Mouse (Mus musculus) kidney, embryonic 15.5 days (tissue): ENCODE data around the gene Zfp668. TPM values are rescaled to one million over a fixed set of nuclear protein-coding genes. Genes with fewer than 3 reads are reported as not detected.
"Not testable (repeated sequence)": the region's sequence is repeated elsewhere in the genome, so short reads cannot be mapped to it uniquely, and the experiment has no call there.

ENCODE experiments used
- ATAC-seq: fragments of 200-750 bp; cut with Nextera tagmentation; replicated peaks from 2 replicates; pipeline ENCODE4 v1.8.0; 2017; ENCODE audit warnings: moderate TSS enrichment; ENCODE audit not compliant: low FRiP score
- H3K27ac ChIP-seq: fragments of 300-500 bp; sonication (generic); 2 replicates; pipeline ENCODE4 v1.5.1; 2015; ENCODE audit warnings: mild to moderate bottlenecking, inconsistent platforms
- H3K27me3 ChIP-seq: fragments of 300-500 bp; sonication (generic); 2 replicates; pipeline ENCODE4 v1.6.1; 2015; ENCODE audit warnings: inconsistent platforms
- H3K36me3 ChIP-seq: fragments of 300-500 bp; sonication (generic); 2 replicates; pipeline ENCODE4 v1.6.1; 2015; ENCODE audit warnings: inconsistent platforms
- H3K4me1 ChIP-seq: fragments of 300-500 bp; sonication (generic); 2 replicates; pipeline ENCODE4 v1.6.1; 2015; ENCODE audit warnings: inconsistent platforms
- H3K4me2 ChIP-seq: fragments of 300-500 bp; sonication (generic); 2 replicates; pipeline ENCODE4 v1.6.1; 2015; ENCODE audit warnings: moderate library complexity, mild to moderate bottlenecking, inconsistent platforms
- H3K4me3 ChIP-seq: fragments of 300-500 bp; sonication (generic); replicated peaks from 2 replicates; pipeline ENCODE4 v1.5.1; 2015; ENCODE audit warnings: mild to moderate bottlenecking, inconsistent platforms
- H3K9ac ChIP-seq: fragments of 300-500 bp; sonication (generic); 2 replicates; pipeline ENCODE4 v1.6.1; 2015; ENCODE audit warnings: mild to moderate bottlenecking, inconsistent platforms
- H3K9me3 ChIP-seq: fragments of 300-500 bp; sonication (generic); replicated peaks from 2 replicates; pipeline ENCODE4 v1.6.1; 2016; ENCODE audit warnings: inconsistent platforms
- WGBS: fragments of 180-500 bp; shearing (Covaris S2); methylation state at CpG from one replicate; pipeline ENCODE4 v1.1.7; 2015; ENCODE audit warnings: mixed read lengths; 5-methylcytosine and 5-hydroxymethylcytosine counted together
- polyA plus RNA-seq: library from polyadenylated mRNA; unstranded; fragments of >200 nt; fragmentation: Nextera tagmentation; extraction: Ambion mirVana; gene quantifications from 2 replicates; pipeline ENCODE4 v1.2.1, GENCODE M21; 2015

The Zfp668 gene
- polyA plus RNA-seq, 1 experiment from 2014 or later: 22.7 TPM

DNA sequence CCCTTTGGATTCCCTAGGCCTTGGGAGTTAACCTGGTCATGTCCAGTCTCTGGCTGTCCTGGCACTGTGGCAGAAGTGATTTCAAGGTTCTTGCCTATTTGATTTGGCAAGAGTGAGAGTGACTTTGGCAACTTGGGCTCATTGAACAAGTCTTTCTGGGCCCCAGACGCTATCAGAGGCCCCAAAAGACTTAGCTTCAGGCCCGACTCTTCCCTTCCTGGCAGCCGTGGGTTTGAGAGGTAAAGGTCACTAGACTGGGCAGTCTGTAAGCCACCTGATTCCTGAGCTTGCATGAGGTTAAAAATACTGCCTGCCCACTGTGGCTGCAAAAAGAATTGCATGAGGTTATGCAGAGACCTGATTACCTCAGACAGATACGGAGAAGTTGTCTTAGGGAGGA is 32.0 kb upstream of the Zfp668 start:
- peaks cover 54% of the 10 kb centered on the region for H3K36me3 ChIP-seq
- peaks cover 32% of the 10 kb centered on the region for H3K4me1 ChIP-seq
- H3K9me3 ChIP-seq: no peaks in the 10 kb centered on the region
- no peaks in the 10 kb centered on the region for H3K27me3 ChIP-seq
- ATAC-seq: no peak
- no peak overlapping the region for H3K9ac ChIP-seq
- H3K27ac ChIP-seq: no peak overlapping the region
- H3K4me3 ChIP-seq: no peak overlapping the region
- no peak overlapping the region for H3K4me2 ChIP-seq
- WGBS: 90% methylated on average over 4 of the region's 4 CpGs

DNA sequence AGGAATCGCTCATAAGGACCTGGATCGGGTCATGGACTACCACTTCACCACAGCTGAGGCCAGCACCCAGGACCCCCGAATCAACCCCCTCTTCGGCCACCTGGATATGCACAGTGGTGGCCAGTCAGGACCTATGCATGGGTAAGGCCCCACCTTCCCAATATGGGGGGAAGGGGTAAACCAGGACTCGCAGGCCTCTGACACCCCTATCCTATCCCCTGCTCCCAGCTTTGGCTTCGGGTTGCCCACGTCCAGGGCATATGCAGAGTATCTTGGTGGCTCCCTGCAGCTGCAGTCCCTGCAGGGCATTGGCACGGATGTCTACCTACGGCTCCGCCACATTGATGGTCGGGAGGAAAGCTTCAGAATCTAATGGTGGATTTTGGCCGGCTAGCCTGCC is 31.3 kb upstream of the Zfp668 start:
- no peak overlapping the region for H3K4me2 ChIP-seq
- H3K9me3 ChIP-seq: no peaks in the 10 kb centered on the region
- ATAC-seq: no peak
- no peak overlapping the region for H3K9ac ChIP-seq
- H3K27me3 ChIP-seq: no peaks in the 10 kb centered on the region
- WGBS: 94% methylated on average over 12 of the region's 12 CpGs
- H3K4me1 ChIP-seq: peaks cover 26% of the 10 kb centered on the region
- no peak overlapping the region for H3K4me3 ChIP-seq
- H3K36me3 ChIP-seq: peaks cover 54% of the 10 kb centered on the region
- no peak overlapping the region for H3K27ac ChIP-seq

DNA sequence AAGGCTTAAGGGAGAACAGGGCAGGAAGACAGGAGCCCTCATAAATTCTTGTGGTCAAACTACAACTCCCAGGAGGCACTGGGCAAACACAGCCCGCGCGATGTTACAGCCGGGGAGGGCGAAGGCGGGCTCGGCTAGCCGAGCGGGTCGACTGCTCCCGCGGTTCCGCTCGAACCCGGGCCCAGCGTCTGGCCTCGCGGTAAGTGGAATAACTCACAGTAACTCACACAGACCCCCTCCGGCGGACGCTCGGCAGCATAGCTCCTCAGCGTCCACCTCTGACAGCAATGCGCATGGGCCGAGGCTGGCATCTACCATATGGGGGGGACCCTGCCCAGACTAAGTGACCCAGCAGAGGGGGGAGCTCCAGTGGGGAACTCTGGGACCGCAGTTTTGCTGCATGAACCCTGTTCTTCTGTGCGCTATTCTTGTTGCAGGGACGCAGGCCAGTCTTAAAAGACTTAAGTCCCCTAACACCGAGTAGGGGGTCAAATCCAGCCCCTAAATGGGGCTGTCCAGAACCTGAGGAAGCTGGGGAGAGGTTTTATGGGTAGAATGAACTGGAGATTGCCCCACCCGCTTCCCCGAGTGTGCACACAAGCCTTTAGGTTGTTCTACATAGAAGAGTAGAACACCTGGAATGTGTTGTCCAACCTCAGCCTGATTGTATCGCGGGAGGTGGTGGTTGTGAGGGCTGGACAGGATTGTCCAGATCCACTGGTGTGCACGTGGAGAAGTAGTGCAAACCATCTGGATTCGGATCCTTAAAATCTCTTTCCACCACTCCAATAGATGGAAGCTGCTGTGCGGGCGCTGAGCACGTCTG is 27.6 kb upstream of the Zfp668 start, which contains the start of gene Bckdk:
TSS of gene Bckdk (plus strand) at position 112 of the 826 bp plus-strand sequence.
- Histone ChIP-seq H3K9ac (peak within 1 kb of the TSS; percentile 85), H3K9me3 (no peaks in the 10 kb centered on the region), H3K4me3 (peak within 1 kb of the TSS; percentile 87), H3K36me3 (peaks cover 43% of the 10 kb centered on the region), H3K27ac (peak within 1 kb of the TSS; percentile 92), H3K4me2 (peak within 1 kb of the TSS; percentile 73), H3K4me1 (peaks cover 18% of the 10 kb centered on the region), H3K27me3 (0 out of 2 replicates have a peak, but pooled peaks cover 4% of the 10 kb centered on the region)
- ATAC-seq: peak; percentile 93
- 6% methylated on average over 38 of the region's 38 CpGs for WGBS

DNA sequence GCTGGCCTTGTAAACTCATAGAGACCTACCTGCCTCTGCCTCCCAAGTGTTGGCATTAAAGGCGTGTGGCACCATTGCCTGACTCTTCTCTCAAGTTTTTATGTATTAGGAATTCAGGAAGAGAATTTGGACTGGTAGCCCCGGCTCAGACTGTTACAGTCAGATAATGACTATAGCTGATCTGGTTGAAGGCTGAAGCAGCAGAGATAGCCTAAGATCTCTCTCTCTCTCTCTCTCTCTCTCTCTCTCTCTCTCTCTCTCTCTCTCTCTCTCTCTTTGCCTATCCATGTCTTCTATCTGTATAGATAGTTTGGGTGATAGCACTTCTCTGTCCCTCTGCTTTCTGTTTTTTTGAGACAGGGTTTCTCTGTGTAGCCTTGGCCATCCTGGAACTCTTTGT is 25.1 kb upstream of the Zfp668 start:
- ATAC-seq: no peak
- Histone ChIP-seq H3K4me1 (peaks cover 18% of the 10 kb centered on the region), H3K9ac (no peak overlapping the region), H3K27me3 (0 out of 2 replicates have a peak, but pooled peaks cover 4% of the 10 kb centered on the region), H3K4me2 (no peak overlapping the region), H3K27ac (no peak overlapping the region), H3K4me3 (no peak overlapping the region), H3K9me3 (no peaks in the 10 kb centered on the region), H3K36me3 (peaks cover 19% of the 10 kb centered on the region)
- 82% methylated on average over 2 of the region's 2 CpGs for WGBS

DNA sequence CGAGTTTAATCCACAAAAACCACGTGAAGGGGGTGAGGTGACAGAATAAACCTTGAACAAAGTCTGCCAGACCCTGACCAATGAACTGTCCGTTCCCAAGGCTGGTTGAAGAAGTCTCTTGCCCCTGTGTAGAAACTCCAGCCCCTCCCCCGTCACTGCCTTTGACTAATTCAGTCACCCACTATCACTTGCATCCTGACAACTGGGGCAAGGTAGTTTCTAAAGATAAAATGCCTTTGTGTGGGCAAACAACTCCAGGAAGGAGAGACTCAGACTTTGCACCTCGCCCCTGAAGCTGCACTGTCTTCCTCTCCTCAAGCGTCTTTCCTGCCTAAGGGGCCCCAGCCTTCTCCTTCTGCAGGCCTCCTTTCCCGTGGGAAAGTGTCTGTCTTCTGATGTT is 23.4 kb upstream of the Zfp668 start:
- 35% methylated on average over 7 of the region's 7 CpGs for WGBS
- peak overlapping the region; percentile 4; the same call in 1 of the 2 replicates for H3K27ac ChIP-seq
- H3K36me3 ChIP-seq: peaks cover 1% of the 10 kb centered on the region; the same call in 1 of the 2 replicates
- no peak overlapping the region for H3K9ac ChIP-seq
- H3K4me3 ChIP-seq: no peak overlapping the region
- ATAC-seq: no peak
- H3K9me3 ChIP-seq: no peaks in the 10 kb centered on the region
- peaks cover 8% of the 10 kb centered on the region for H3K4me1 ChIP-seq
- 0 out of 2 replicates have a peak, but pooled peaks cover 4% of the 10 kb centered on the region for H3K27me3 ChIP-seq
- no peak overlapping the region for H3K4me2 ChIP-seq

DNA sequence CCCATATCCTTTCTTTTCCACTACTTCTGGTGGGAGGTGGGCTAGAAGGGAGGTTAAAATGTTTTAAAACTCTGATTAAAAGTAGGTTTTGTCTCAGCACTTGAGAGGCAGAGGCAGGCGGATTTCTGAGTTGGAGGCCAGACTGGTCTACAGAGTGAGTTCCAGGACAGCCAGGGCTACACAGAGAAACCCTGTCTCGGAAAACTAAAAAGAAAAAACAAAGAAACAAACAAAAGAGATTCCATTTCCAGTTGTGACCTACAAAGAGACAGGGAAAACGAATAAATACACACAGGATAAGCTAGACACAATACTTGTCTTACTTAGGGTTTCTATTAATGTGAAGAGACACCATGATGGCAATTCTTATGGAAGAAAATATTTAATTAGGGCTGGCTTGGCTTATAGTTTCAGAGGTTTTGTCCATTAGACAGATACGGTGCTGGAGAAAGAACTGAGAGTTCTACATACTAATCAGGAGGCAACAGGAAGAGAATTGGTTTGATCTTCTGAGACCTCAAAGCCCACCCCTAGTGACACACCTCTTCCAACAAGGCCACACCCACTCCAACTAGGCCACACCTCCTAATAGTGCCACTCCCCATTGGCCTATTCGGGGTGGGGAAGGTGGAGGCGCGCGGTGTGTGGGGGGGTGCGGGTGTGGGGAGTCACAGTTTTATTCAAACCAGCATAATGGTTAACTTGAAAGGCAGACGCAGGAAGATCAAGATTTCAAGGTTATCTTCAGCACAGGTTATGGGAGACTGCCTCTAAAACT is 21.7 kb upstream of the Zfp668 start:
- Histone ChIP-seq H3K9ac (no peak overlapping the region), H3K4me1 (peaks cover 10% of the 10 kb centered on the region), H3K4me2 (no peak overlapping the region), H3K27me3 (0 out of 2 replicates have a peak, but pooled peaks cover 4% of the 10 kb centered on the region), H3K36me3 (peaks cover 5% of the 10 kb centered on the region; the same call in 1 of the 2 replicates), H3K4me3 (no peak overlapping the region), H3K9me3 (no peaks in the 10 kb centered on the region), H3K27ac (no peak overlapping the region)
- ATAC-seq: no peak
- 37% methylated on average over 10 of the region's 10 CpGs for WGBS

DNA sequence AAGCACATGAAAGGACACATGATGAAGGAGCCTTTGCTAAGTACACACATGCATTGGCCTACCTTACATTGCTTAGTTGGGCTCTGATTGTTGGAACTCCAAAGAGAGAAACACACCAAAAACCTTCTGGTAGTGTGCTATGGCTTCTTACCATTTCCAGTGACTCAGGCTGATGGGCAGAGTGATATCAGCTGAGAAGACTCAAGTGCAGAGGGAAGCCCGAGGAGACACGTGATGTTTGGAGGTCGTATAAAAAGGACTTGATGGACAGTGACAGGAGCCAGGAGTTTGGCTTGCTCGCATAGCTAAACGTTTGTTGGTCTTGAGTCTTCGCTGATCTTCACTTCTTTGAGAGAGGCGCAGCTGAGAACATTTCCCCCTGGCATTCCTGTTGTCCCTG is 20.9 kb upstream of the Zfp668 start:
- Histone ChIP-seq H3K27ac (no peak overlapping the region), H3K27me3 (0 out of 2 replicates have a peak, but pooled peaks cover 4% of the 10 kb centered on the region), H3K9me3 (no peaks in the 10 kb centered on the region), H3K4me2 (no peak overlapping the region), H3K9ac (no peak overlapping the region), H3K4me3 (no peak overlapping the region), H3K4me1 (peaks cover 10% of the 10 kb centered on the region), H3K36me3 (peaks cover 11% of the 10 kb centered on the region)
- 87% methylated on average over 7 of the region's 7 CpGs for WGBS
- no peak for ATAC-seq

DNA sequence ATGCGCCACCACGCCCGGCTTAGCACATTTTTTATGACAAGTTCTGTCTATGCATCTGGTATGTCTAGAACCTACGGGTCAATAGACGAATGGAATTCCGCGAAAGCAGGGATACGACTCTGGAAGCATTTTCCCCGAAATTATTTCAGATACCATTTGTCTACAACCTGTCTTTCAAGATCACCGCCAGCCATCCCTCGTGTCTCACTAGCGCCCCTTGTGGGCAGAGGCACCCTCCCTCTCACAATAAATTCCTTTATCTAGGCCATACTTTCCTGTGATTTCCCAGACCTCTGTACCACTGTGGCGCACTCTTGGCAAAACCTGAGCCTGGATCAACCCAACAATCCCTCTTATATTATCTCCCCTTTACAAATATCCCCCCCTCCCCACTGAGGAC is 19.8 kb upstream of the Zfp668 start:
- Histone ChIP-seq H3K4me2 (no peak overlapping the region), H3K27ac (no peak overlapping the region), H3K4me3 (no peak overlapping the region), H3K27me3 (0 out of 2 replicates have a peak, but pooled peaks cover 4% of the 10 kb centered on the region), H3K9me3 (no peaks in the 10 kb centered on the region), H3K9ac (no peak overlapping the region), H3K36me3 (peaks cover 23% of the 10 kb centered on the region), H3K4me1 (peaks cover 10% of the 10 kb centered on the region)
- ATAC-seq: no peak
- WGBS: 65% methylated on average over 13 of the region's 13 CpGs

DNA sequence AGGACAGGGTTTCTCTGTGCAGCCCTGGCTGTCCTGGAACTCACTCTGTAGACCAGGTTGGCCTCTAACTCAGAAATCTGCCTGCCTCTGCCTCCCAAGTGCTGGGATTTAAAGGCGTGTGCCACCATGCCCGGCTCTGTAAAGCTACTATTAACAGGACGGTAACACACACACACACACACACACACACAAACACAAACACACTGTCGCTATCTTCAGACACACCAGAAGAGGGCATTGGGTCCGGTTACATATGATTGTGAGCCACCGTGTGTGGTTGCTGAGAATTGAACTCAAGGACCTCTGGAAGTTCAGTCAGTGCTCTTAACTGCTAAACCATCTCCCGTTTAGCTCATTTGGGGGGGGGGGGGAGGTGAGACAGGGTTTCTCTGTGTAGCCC is 19.3 kb upstream of the Zfp668 start:
- WGBS: 68% methylated on average over 7 of the region's 7 CpGs
- peaks cover 23% of the 10 kb centered on the region for H3K36me3 ChIP-seq
- H3K27ac ChIP-seq, H3K27me3 ChIP-seq, ATAC-seq, H3K9me3 ChIP-seq, H3K9ac ChIP-seq: not testable (repeated sequence)
- peak overlapping the region; percentile 72 for H3K4me2 ChIP-seq
- H3K4me3 ChIP-seq: peak overlapping the region; percentile 69
- peaks cover 10% of the 10 kb centered on the region for H3K4me1 ChIP-seq

DNA sequence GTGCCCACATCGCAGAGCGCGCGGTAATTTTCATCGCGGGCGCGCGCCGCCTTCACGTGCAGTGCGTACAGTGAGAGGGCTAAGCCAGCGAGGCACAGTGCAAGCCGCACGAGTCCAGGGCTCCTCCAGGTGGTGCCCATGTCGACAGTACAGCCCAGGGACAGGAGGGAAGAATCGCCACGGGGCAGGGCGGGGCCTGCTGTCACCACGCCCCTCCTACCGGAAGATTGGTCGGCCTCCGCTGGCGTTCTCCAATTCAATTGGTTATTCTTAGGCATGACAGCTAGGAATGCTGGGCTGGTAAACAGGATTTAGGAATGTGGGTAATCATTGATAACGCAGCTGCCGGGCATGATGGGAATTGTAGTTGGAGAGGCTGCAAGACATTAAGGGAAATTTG is 18.8 kb upstream of the Zfp668 start, which contains the start of the genes Gm21974 and Vkorc1:
TSS of gene Gm21974 (minus strand) at position 13 of the 400 bp plus-strand sequence.
TSS of gene Vkorc1 (minus strand) at position 176 of the 400 bp plus-strand sequence.
- H3K9me3 ChIP-seq: no peaks in the 10 kb centered on the region
- under 1% methylated on average over 26 of the region's 26 CpGs for WGBS
- ATAC-seq: peak; percentile 98

DNA sequence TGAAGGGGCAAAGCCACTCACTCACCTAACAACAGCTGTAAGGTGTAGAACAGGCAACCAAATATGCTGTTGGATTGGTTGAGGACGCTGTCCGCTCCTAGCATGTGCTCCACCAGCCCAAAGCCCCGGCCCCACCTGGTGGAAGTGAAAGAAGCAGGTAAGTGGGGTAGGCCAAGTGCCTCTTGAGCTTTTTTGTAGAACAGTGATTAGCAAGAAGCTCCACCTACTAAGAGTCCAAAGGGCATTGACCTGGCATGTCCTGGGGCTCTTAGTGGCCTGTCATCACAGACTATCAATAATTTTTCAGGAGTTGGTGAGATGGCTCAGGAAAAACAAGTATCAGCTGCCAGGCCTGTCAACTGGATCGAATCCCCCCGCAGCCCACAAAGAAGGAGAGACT is 17.9 kb upstream of the Zfp668 start:
- ATAC-seq: no peak
- Histone ChIP-seq H3K36me3 (peaks cover 24% of the 10 kb centered on the region), H3K4me2 (peak overlapping the region; percentile 72), H3K9ac (peak overlapping the region; percentile 59), H3K27me3 (0 out of 2 replicates have a peak, but pooled peaks cover 3% of the 10 kb centered on the region), H3K27ac (peak overlapping the region; percentile 84; the same call in 1 of the 2 replicates), H3K4me3 (peak overlapping the region; percentile 69), H3K9me3 (no peaks in the 10 kb centered on the region), H3K4me1 (peaks cover 10% of the 10 kb centered on the region)
- WGBS: 62% methylated on average over 5 of the region's 5 CpGs

More for the DNA sequence above, 18.8 kb upstream of the Zfp668 start, which contains the start of the genes Gm21974 and Vkorc1:
- peak within 1 kb of the TSS; percentile 72 for H3K4me2 ChIP-seq
- 0 out of 2 replicates have a peak, but pooled peaks cover 4% of the 10 kb centered on the region for H3K27me3 ChIP-seq
- H3K27ac ChIP-seq: peak within 1 kb of the TSS; percentile 84
- H3K4me1 ChIP-seq: peaks cover 10% of the 10 kb centered on the region
- H3K36me3 ChIP-seq: peaks cover 23% of the 10 kb centered on the region
- H3K4me3 ChIP-seq: peak within 1 kb of the TSS; percentile 69
- H3K9ac ChIP-seq: peak within 1 kb of the TSS; percentile 59
